Mouse (Mus musculus): Measurements from ENCODE around the gene Capns2. TPM values are rescaled to one million over a fixed set of nuclear protein-coding genes. Genes with fewer than 3 reads are reported as not detected.

The Capns2 gene
- polyA plus RNA-seq (2012; rRNA removed), result 0.14 and 0.49 TPM in 2 replicates

DNA sequence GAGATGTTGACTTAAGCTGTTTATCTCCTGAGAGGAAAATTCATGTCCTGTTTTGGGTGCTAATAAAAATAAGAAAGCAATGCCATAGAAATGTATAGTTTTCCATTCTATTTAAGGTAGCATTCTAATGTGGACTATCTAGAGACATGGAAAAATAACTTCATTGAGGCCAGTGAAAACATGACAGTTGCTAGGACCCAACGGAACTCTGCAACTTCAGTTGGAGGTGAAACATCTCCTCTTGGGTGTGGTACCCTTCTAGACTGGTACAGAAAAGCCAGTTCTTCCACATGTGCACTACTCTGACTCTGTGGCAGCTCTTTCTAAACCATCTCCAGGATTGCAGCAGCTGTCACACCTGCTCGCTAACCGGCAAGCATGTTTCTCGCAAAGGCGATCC, at the start of gene Capns2:
TSS of gene Capns2 (plus strand) at position 301 of the 400 bp plus-strand sequence.
- 96% methylated on average over 5 of the region's 5 CpGs for WGBS
- Histone ChIP-seq H3K4me3 (ENCODE audit: extremely low read depth, insufficient read depth, insufficient read length) (no peak within 1 kb of the TSS), H3K36me3 (ENCODE audit: control insufficient read depth, insufficient read depth, low read length) (no peaks in the 10 kb centered on the region), H3K4me1 (ENCODE audit: control insufficient read depth, insufficient read depth, insufficient read length) (no peaks in the 10 kb centered on the region), H3K27me3 (ENCODE audit: control insufficient read depth, insufficient read depth, low read length) (no peaks in the 10 kb centered on the region), H3K27ac (ENCODE audit: insufficient read depth, low read length) (no peak within 1 kb of the TSS)
- no peak for DNase-seq (ENCODE audit: low read depth in 1 of 2, low spot score in 2 of 2)
- TF ChIP-seq POLR2A (IDR thresholded peaks at IDR 0.05; ENCODE audit: low read depth, low read length), result no peak
- TF ChIP-seq CTCF (IDR thresholded peaks at IDR 0.05; ENCODE audit: extremely low read depth, insufficient read depth, insufficient read length, insufficient replicate concordance), result no peak

DNA sequence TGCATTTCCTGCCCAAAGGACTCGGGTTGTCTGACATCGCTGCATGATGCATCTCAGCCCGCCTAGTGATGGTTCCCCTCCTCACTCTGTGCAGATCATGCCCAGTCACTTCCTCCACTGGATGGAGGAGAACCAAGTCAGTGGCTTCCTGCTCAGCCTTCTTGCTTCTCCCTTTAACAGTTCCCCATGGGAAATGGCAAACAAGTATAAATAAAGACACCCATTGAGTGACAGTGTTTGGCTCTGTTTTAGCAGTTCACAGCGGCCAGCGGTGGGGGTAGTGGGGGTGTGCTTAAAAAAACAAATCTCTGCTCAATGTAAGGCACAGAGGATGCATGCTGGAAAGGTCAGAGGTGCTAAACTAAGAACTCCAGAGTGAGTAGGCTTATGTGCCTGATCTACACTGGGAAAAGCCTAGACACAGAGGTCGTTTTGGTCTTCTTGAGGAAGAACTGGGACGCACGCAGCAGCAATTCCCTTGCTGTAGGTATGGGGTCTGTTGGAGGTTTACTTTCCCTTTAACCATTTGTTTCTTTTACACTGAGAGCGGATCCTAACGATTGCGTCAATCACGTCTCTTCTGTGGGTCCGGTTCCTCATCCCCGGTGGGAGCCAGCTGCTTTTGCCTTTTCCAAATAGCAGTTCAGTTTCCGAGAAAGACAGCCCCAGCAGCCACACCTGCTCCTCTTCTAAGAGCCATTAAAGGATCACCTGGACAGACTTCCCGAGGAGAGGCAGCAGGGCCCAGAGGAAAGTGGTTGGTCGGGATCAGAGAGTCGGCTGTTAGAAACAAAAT, 47.8 kb upstream of the Capns2 start:
- Histone ChIP-seq H3K27ac (ENCODE audit: insufficient read depth, low read length) (0 out of 2 replicates have a peak overlapping the region, but pooled peaks have one; percentile 10), H3K4me1 (ENCODE audit: control insufficient read depth, insufficient read depth, insufficient read length) (peaks cover 13% of the 10 kb centered on the region; the same call in 1 of the 2 replicates), H3K27me3 (ENCODE audit: control insufficient read depth, insufficient read depth, low read length) (peaks cover 4% of the 10 kb centered on the region; the same call in 1 of the 2 replicates), H3K4me3 (ENCODE audit: extremely low read depth, insufficient read depth, insufficient read length) (no peak overlapping the region; the same call in 1 of the 2 replicates), H3K36me3 (ENCODE audit: control insufficient read depth, insufficient read depth, low read length) (no peaks in the 10 kb centered on the region)
- DNase-seq (ENCODE audit: low read depth in 1 of 2, low spot score in 2 of 2), result no peak
- no peak for TF ChIP-seq POLR2A (IDR thresholded peaks at IDR 0.05; ENCODE audit: low read depth, low read length)
- TF ChIP-seq CTCF (IDR thresholded peaks at IDR 0.05; ENCODE audit: extremely low read depth, insufficient read depth, insufficient read length, insufficient replicate concordance), result no peak
- WGBS, result 7% methylated on average over 18 of the region's 18 CpGs

DNA sequence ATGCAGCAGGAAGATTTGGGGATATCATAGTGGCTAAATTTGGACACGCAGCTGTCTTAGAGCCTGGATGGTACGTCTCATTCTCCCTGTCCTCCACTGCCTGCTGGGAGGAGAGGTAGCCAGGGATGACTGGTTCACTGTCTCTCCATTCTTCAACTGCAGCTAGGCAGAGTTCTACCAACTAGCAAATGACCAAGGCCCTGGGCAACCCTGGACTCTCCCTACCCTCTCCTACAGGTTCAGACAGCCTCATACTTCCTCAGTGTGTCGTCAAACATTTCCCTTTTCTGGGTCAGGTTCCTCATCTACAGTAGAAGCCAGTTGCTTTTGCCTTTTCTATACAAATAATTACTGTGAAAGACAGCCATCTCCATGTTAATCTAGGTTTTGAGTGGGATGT, 46.5 kb upstream of the Capns2 start:
- Histone ChIP-seq H3K27ac (ENCODE audit: insufficient read depth, low read length) (0 out of 2 replicates have a peak overlapping the region, but pooled peaks have one; percentile 3), H3K4me3 (ENCODE audit: extremely low read depth, insufficient read depth, insufficient read length) (no peak overlapping the region), H3K27me3 (ENCODE audit: control insufficient read depth, insufficient read depth, low read length) (peaks cover 4% of the 10 kb centered on the region; the same call in 1 of the 2 replicates), H3K36me3 (ENCODE audit: control insufficient read depth, insufficient read depth, low read length) (no peaks in the 10 kb centered on the region), H3K4me1 (ENCODE audit: control insufficient read depth, insufficient read depth, insufficient read length) (peaks cover 13% of the 10 kb centered on the region; the same call in 1 of the 2 replicates)
- WGBS, result 43% methylated on average over 3 of the region's 3 CpGs
- no peak for TF ChIP-seq CTCF (IDR thresholded peaks at IDR 0.05; ENCODE audit: extremely low read depth, insufficient read depth, insufficient read length, insufficient replicate concordance)
- no peak for TF ChIP-seq POLR2A (IDR thresholded peaks at IDR 0.05; ENCODE audit: low read depth, low read length)
- no peak for DNase-seq (ENCODE audit: low read depth in 1 of 2, low spot score in 2 of 2)

DNA sequence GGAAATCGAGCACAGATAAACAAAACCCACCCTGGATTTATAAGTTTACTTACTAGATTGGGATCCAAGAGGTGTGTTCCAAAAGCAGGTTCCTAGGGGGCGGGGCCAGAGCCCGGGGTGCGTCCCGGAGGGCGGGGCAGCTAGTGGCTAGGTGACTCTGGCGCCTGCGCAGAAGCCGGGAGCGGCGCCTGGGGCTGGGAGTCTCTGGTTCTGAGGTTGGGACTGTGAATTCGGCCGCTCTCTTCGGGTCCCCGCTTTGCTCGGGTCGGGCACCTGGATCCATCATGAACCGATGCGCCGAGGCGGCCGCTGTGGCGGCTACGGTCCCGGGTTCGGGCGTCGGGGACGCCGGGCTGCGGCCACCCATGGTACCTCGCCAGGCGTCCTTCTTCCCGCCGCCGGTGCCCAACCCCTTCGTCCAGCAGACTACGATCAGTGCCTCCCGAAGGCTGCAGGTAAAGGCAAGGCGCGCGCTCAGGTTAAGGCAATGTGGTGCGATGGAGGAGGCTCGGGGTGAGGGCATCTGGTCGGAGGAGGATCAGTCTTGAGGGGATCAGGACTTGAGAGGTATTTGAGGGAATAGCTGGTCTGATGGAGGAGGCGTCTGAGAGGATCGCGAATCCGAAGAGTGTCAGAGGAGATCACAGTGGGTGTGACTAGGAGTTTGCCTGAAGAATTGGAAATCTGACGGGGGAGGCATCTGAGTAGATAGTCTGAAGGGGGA, 45.9 kb upstream of the Capns2 start, which contains the start of gene Lpcat2:
TSS of gene Lpcat2 (plus strand) at position 169 of the 724 bp plus-strand sequence.
- H3K4me1 ChIP-seq (ENCODE audit: control insufficient read depth, insufficient read depth, insufficient read length), result peaks cover 13% of the 10 kb centered on the region; the same call in 1 of the 2 replicates
- no peak for TF ChIP-seq CTCF (IDR thresholded peaks at IDR 0.05; ENCODE audit: extremely low read depth, insufficient read depth, insufficient read length, insufficient replicate concordance)
- no peak for TF ChIP-seq POLR2A (IDR thresholded peaks at IDR 0.05; ENCODE audit: low read depth, low read length)
- H3K4me3 ChIP-seq (ENCODE audit: extremely low read depth, insufficient read depth, insufficient read length), result peak within 1 kb of the TSS; percentile 72
- peak in 1 of 2 experiments; percentile 68 for DNase-seq (ENCODE audit: low read depth in 1 of 2, low spot score in 2 of 2)
- peaks cover 4% of the 10 kb centered on the region; the same call in 1 of the 2 replicates for H3K27me3 ChIP-seq (ENCODE audit: control insufficient read depth, insufficient read depth, low read length)
- peak within 1 kb of the TSS; percentile 67 for H3K27ac ChIP-seq (ENCODE audit: insufficient read depth, low read length)
- no peaks in the 10 kb centered on the region for H3K36me3 ChIP-seq (ENCODE audit: control insufficient read depth, insufficient read depth, low read length)
- 2% methylated on average over 50 of the region's 50 CpGs for WGBS

DNA sequence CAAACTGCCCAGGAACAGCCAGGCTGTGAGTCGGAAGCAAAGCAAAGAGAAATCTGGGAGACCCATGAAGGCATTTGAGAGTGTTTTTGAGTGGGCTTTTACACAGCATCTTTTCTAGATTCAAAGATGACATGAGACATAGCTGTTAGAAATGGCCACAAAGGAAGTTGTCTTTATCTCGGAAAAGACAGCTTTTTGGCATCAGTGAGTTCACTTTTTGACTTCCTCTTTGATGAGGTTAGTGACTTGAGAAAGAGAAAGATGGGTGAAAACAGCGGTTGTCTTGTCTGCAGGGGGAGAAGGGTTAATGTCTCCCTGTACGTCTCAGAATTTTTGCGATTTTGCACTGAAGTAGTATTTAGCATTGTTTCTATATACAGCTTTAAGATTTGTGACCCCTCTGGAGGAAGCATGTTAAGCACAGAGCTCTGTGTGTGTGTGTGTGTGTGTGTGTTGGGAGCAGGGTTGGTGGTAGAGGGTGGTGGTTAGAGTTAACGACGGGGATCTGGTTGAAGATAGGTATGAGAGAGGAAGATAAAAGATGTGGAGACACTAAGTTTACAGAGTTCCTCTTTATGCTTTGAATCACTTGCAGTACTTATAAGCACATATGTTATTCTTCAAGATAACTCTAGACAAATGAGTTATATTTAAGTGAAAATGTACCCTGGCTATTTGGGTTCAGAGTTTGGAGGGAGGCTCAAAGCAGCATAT, 44.8 kb upstream of the Capns2 start:
- peaks cover 4% of the 10 kb centered on the region; the same call in 1 of the 2 replicates for H3K27me3 ChIP-seq (ENCODE audit: control insufficient read depth, insufficient read depth, low read length)
- H3K4me3 ChIP-seq (ENCODE audit: extremely low read depth, insufficient read depth, insufficient read length), result peak overlapping the region; percentile 72
- no peaks in the 10 kb centered on the region for H3K36me3 ChIP-seq (ENCODE audit: control insufficient read depth, insufficient read depth, low read length)
- no peak for DNase-seq (ENCODE audit: low read depth in 1 of 2, low spot score in 2 of 2)
- TF ChIP-seq CTCF (IDR thresholded peaks at IDR 0.05; ENCODE audit: extremely low read depth, insufficient read depth, insufficient read length, insufficient replicate concordance), result no peak
- TF ChIP-seq POLR2A (IDR thresholded peaks at IDR 0.05; ENCODE audit: low read depth, low read length), result no peak
- H3K4me1 ChIP-seq (ENCODE audit: control insufficient read depth, insufficient read depth, insufficient read length), result peaks cover 13% of the 10 kb centered on the region; the same call in 1 of the 2 replicates
- 12% methylated on average over 7 of the region's 7 CpGs for WGBS
- H3K27ac ChIP-seq (ENCODE audit: insufficient read depth, low read length), result peak overlapping the region; percentile 67

All from spleen, adult 2 months (tissue).